Mouse (Mus musculus): ENCODE data around the gene Senp6.

- no peak for TF ChIP-seq CTCF (IDR thresholded peaks at IDR 0.05; ENCODE audit: low read depth)
- no peak for TF ChIP-seq EP300 (IDR thresholded peaks at IDR 0.05; ENCODE audit: low read depth)
Observed at GRCm38 (mm10) chr9:80188324-80188893, 121.7 kb downstream of the Senp6 start.

Data from liver, embryonic 14.5 days (tissue).